Mouse (Mus musculus) subcutaneous adipose tissue, adult 2 months (tissue): Measurements from ENCODE around the gene Gria3. TPM values are rescaled to one million over a fixed set of nuclear protein-coding genes. Genes with fewer than 3 reads are reported as not detected.

Experiments
- polyA plus RNA-seq: library from polyadenylated mRNA; depleted of rRNA; stranded (reverse); fragments of >200 nt; gene quantifications from 2 replicates; pipeline ENCODE4 v1.2.3, GENCODE M21; 2012; ENCODE audit warnings: low replicate concordance; rRNA removed

Gria3 gene
- 1.1 and 2.7 TPM in 2 replicates for polyA plus RNA-seq

GRCm38 (mm10) chrX:41400058-41400904 is at the start of gene Gria3:
TSS of gene Gria3 (plus strand) at chrX:41400854.

